Mouse (Mus musculus) adipose tissue, adult 10 weeks (tissue): Measurements from ENCODE around the gene Tcstv1. TPM values are rescaled to one million over a fixed set of nuclear protein-coding genes. Genes with fewer than 3 reads are reported as not detected.

Experiments
- polyA plus RNA-seq: library from polyadenylated mRNA; stranded (reverse); fragments of 350-450 nt; fragmentation: Illumina TruSeq; extraction: RNeasy Lipid Tissue Mini Kit (QIAGEN cat#74804); gene quantifications from one replicate; pipeline ENCODE4 v1.2.3, GENCODE M21; 2014; ENCODE audit warnings: low read depth, low replicate concordance

The Tcstv1 gene
- polyA plus RNA-seq: not detected

DNA sequence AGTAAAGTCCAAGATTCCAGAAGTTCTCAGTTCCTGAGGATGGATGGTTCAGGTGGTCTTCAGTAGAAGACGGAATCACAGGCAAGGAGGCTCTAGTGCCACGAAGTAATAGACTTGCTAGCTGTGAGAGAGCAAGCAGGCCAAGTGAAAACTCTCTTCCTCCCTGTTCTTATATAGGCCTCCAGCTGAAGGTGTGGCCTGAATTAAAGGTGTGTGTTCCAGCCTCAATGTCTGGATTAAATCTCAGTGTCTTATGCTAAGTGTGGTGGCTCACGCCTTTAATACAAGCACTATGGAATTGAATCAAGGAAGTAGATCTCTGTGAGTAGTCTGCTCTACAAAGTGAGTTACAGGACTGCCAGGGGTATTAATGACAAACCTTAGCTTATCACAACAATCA lies at the start of gene Tcstv1:
Gene Tcstv1, minus strand, starts transcription at position 101 of the 400 bp plus-strand sequence.

DNA sequence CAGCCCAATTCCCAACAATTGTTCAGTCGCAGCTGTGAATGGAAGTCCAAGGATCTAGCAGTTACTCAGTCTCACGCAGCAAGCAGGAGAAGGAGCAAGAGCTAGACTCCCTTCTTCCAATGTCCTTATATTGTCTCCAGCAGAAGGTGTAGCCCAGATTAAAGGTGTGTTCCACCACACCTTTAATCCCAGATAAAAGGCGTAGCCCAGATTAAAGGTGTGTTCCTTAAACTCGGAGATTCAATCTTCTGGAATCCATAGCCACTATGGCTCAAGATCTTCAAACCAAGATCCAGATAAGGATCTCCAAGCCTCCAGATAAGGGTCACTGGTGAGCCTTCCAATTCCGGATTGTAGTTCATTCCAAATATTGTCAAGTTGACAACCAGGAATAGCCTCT lies 34.6 kb upstream of the Tcstv1 start, which contains the start of gene Gm21761:
Gene Gm21761, minus strand, starts transcription at position 101 of the 400 bp plus-strand sequence.

Other genes with a start within 250 kb of the Tcstv1 start
- 110 TPM for gene Hmgcs1, start 204.4 kb downstream of the Tcstv1 start, polyA plus RNA-seq
- gene Nim1k, start 138.9 kb downstream of the Tcstv1 start, polyA plus RNA-seq: 1.0 TPM
- gene Zfp131, start 103.9 kb downstream of the Tcstv1 start, polyA plus RNA-seq: 20.2 TPM
- gene AF067063, start 64.6 kb downstream of the Tcstv1 start, polyA plus RNA-seq: not detected
- not detected for gene D13Ertd608e, start 58.8 kb downstream of the Tcstv1 start, polyA plus RNA-seq
- gene Gm21761, start 34.5 kb upstream of the Tcstv1 start, polyA plus RNA-seq: not detected
- not detected for gene B020031M17Rik, start 56.0 kb upstream of the Tcstv1 start, polyA plus RNA-seq
- not detected for gene Gm36079, start 132.2 kb upstream of the Tcstv1 start, polyA plus RNA-seq
- 4.7 TPM for gene Gm21188, start 157.4 kb upstream of the Tcstv1 start, polyA plus RNA-seq
- gene Gm20767, start 245.5 kb upstream of the Tcstv1 start, polyA plus RNA-seq: not detected